Mouse (Mus musculus) heart, embryonic 16.5 days (tissue): ENCODE measurements around the gene Nav1. TPM values are rescaled to one million over a fixed set of nuclear protein-coding genes. Genes with fewer than 3 reads are reported as not detected.

Experiments used
- ATAC-seq: fragments of 200-750 bp; cut with Nextera tagmentation; replicated peaks from 2 replicates; pipeline ENCODE4 v1.8.0; 2017; ENCODE audit warnings: moderate number of reproducible peaks; ENCODE audit not compliant: insufficient read depth, low FRiP score; ENCODE audit errors: extremely low read depth
- H3K27ac ChIP-seq: fragments of 300-500 bp; sonication (generic); 2 replicates; pipeline ENCODE4 v1.5.1; 2014; ENCODE audit warnings: mild to moderate bottlenecking, low read length, control low read depth, moderate library complexity
- H3K27me3 ChIP-seq: fragments of 300-500 bp; sonication (generic); 2 replicates; pipeline ENCODE4 v1.6.1; 2014; ENCODE audit warnings: low read length, mixed read lengths; ENCODE audit not compliant: control insufficient read depth, insufficient read depth
- H3K36me3 ChIP-seq: fragments of 300-500 bp; sonication (generic); 2 replicates; pipeline ENCODE4 v1.6.1; 2014; ENCODE audit not compliant: control insufficient read depth, insufficient read depth
- H3K4me1 ChIP-seq: fragments of 300-500 bp; sonication (generic); 2 replicates; pipeline ENCODE4 v1.6.1; 2014; ENCODE audit warnings: low read length, mixed read lengths; ENCODE audit not compliant: control insufficient read depth, insufficient read depth
- H3K4me2 ChIP-seq: fragments of 300-500 bp; sonication (generic); 2 replicates; pipeline ENCODE4 v1.6.1; 2014; ENCODE audit warnings: low read depth, mild to moderate bottlenecking, control low read depth, low read length
- H3K4me3 ChIP-seq: fragments of 300-500 bp; sonication (generic); 2 replicates; pipeline ENCODE4 v1.5.1; 2014; ENCODE audit warnings: mild to moderate bottlenecking, control low read depth, low read length
- H3K9ac ChIP-seq: fragments of 300-500 bp; sonication (generic); 2 replicates; pipeline ENCODE4 v1.6.1; 2014; ENCODE audit warnings: low read length, control low read depth
- H3K9me3 ChIP-seq: fragments of 300-500 bp; sonication (generic); replicated peaks from 2 replicates; pipeline ENCODE4 v1.6.1; 2016; ENCODE audit warnings: low read length; ENCODE audit not compliant: control insufficient read depth
- WGBS: fragments of 180-500 bp; shearing (Covaris S2); extraction: QIAGEN DNeasy Blood & Tissue Kit; methylation state at CpG from one replicate; pipeline ENCODE4 v1.1.7; 2014; 5-methylcytosine and 5-hydroxymethylcytosine counted together
- polyA plus RNA-seq: library from polyadenylated mRNA; unstranded; fragments of >200 nt; fragmentation: Nextera tagmentation; extraction: Ambion mirVana; gene quantifications from 2 replicates; pipeline ENCODE4 v1.2.1, GENCODE M21; 2015

Nav1 gene
- polyA plus RNA-seq, 1 experiment from 2014 or later: 22.6 TPM

- Histone ChIP-seq H3K9ac (no peak overlapping the region), H3K4me2 (no peak overlapping the region), H3K36me3 (peaks cover 11% of the 10 kb centered on the region), H3K4me3 (no peak overlapping the region), H3K27me3 (no peaks in the 10 kb centered on the region), H3K9me3 (no peaks in the 10 kb centered on the region), H3K4me1 (peaks cover 12% of the 10 kb centered on the region), H3K27ac (peak overlapping the region; percentile 55)
- WGBS: 4% methylated on average over 2 of the region's 2 CpGs
- ATAC-seq: peak; percentile 61; the same call in 1 of the 2 replicates
Observed at GRCm38 (mm10) chr1:135435823-135436222, 171.3 kb downstream of the Nav1 start.

GRCm38 (mm10) chr1:135430669-135431017 is 176.5 kb downstream of the Nav1 start:
- Histone ChIP-seq H3K4me3 (peak overlapping the region; percentile 93), H3K36me3 (peaks cover 3% of the 10 kb centered on the region; the same call in 1 of the 2 replicates), H3K4me2 (peak overlapping the region; percentile 78), H3K4me1 (peaks cover 29% of the 10 kb centered on the region), H3K9ac (peak overlapping the region; percentile 95), H3K27ac (peak overlapping the region; percentile 64; the same call in 1 of the 2 replicates), H3K27me3 (no peaks in the 10 kb centered on the region), H3K9me3 (no peaks in the 10 kb centered on the region)
- peak; percentile 34; the same call in 1 of the 2 replicates for ATAC-seq
- WGBS: under 1% methylated on average over 14 of the region's 14 CpGs

GRCm38 (mm10) chr1:135429901-135430668 is 177.0 kb downstream of the Nav1 start, which contains the start of gene Ipo9:
TSS of gene Ipo9 (minus strand) at chr1:135430499.
- peaks cover 4% of the 10 kb centered on the region; the same call in 1 of the 2 replicates for H3K36me3 ChIP-seq
- under 1% methylated on average over 65 of the region's 65 CpGs for WGBS
- peak; percentile 96 for ATAC-seq
- peak within 1 kb of the TSS; percentile 95 for H3K9ac ChIP-seq
- H3K27ac ChIP-seq: peak within 1 kb of the TSS; percentile 86
- H3K4me2 ChIP-seq: peak within 1 kb of the TSS; percentile 78
- H3K9me3 ChIP-seq: no peaks in the 10 kb centered on the region
- no peaks in the 10 kb centered on the region for H3K27me3 ChIP-seq
- peaks cover 29% of the 10 kb centered on the region for H3K4me1 ChIP-seq
- H3K4me3 ChIP-seq: peak within 1 kb of the TSS; percentile 93

GRCm38 (mm10) chr1:135427390-135427789 is 179.7 kb downstream of the Nav1 start:
- H3K4me3 ChIP-seq: no peak overlapping the region
- peaks cover 29% of the 10 kb centered on the region for H3K4me1 ChIP-seq
- no peak overlapping the region for H3K9ac ChIP-seq
- no peak overlapping the region for H3K27ac ChIP-seq
- H3K4me2 ChIP-seq: no peak overlapping the region
- H3K27me3 ChIP-seq: no peaks in the 10 kb centered on the region
- H3K36me3 ChIP-seq: peaks cover 6% of the 10 kb centered on the region
- 85% methylated on average over 6 of the region's 6 CpGs for WGBS
- no peak for ATAC-seq
- no peaks in the 10 kb centered on the region for H3K9me3 ChIP-seq

- ATAC-seq: no peak
- Histone ChIP-seq H3K27me3 (no peaks in the 10 kb centered on the region), H3K4me3 (no peak overlapping the region), H3K4me2 (no peak overlapping the region), H3K9me3 (no peaks in the 10 kb centered on the region), H3K27ac (no peak overlapping the region), H3K9ac (no peak overlapping the region), H3K4me1 (peaks cover 29% of the 10 kb centered on the region), H3K36me3 (peaks cover 6% of the 10 kb centered on the region)
- 93% methylated on average over 10 of the region's 10 CpGs for WGBS
Observed at GRCm38 (mm10) chr1:135426645-135427044, 180.4 kb downstream of the Nav1 start.

GRCm38 (mm10) chr1:135422772-135423171 is 184.3 kb downstream of the Nav1 start:
- Histone ChIP-seq H3K4me1 (peaks cover 5% of the 10 kb centered on the region; the same call in 1 of the 2 replicates), H3K9ac (no peak overlapping the region), H3K27ac (no peak overlapping the region), H3K36me3 (peaks cover 28% of the 10 kb centered on the region), H3K9me3 (no peaks in the 10 kb centered on the region), H3K4me2 (no peak overlapping the region), H3K27me3 (no peaks in the 10 kb centered on the region), H3K4me3 (no peak overlapping the region)
- WGBS: 89% methylated on average over 6 of the region's 6 CpGs
- ATAC-seq: no peak

GRCm38 (mm10) chr1:135413996-135414395 is 193.1 kb downstream of the Nav1 start:
- Histone ChIP-seq H3K4me2 (0 out of 2 replicates have a peak overlapping the region, but pooled peaks have one; percentile 2), H3K4me1 (peaks cover 24% of the 10 kb centered on the region), H3K9me3 (no peaks in the 10 kb centered on the region), H3K36me3 (peaks cover 52% of the 10 kb centered on the region), H3K27ac (peak overlapping the region; percentile 72), H3K9ac (no peak overlapping the region), H3K4me3 (no peak overlapping the region), H3K27me3 (no peaks in the 10 kb centered on the region)
- ATAC-seq: no peak

- Histone ChIP-seq H3K27ac (peak overlapping the region; percentile 84; the same call in 1 of the 2 replicates), H3K4me2 (no peak overlapping the region), H3K9ac (no peak overlapping the region), H3K36me3 (peaks cover 51% of the 10 kb centered on the region), H3K9me3 (no peaks in the 10 kb centered on the region), H3K27me3 (no peaks in the 10 kb centered on the region), H3K4me3 (no peak overlapping the region), H3K4me1 (peaks cover 24% of the 10 kb centered on the region)
- ATAC-seq: no peak
- 84% methylated on average over 4 of the region's 4 CpGs for WGBS
Observed at GRCm38 (mm10) chr1:135412130-135412529, 195.0 kb downstream of the Nav1 start.

GRCm38 (mm10) chr1:135410967-135411366 is 196.1 kb downstream of the Nav1 start:
- H3K9ac ChIP-seq: no peak overlapping the region
- H3K27ac ChIP-seq: peak overlapping the region; percentile 84
- H3K4me3 ChIP-seq: no peak overlapping the region
- no peaks in the 10 kb centered on the region for H3K27me3 ChIP-seq
- 28% methylated on average over 2 of the region's 2 CpGs for WGBS
- ATAC-seq: peak; percentile 88
- H3K36me3 ChIP-seq: peaks cover 50% of the 10 kb centered on the region
- no peak overlapping the region for H3K4me2 ChIP-seq
- peaks cover 24% of the 10 kb centered on the region for H3K4me1 ChIP-seq
- H3K9me3 ChIP-seq: no peaks in the 10 kb centered on the region
